Mouse (Mus musculus): ENCODE results near the gene Meioc. TPM values are rescaled to one million over a fixed set of nuclear protein-coding genes. Genes with fewer than 3 reads are reported as not detected.

Meioc gene
- polyA plus RNA-seq, 1 experiment from 2014 or later: 1.2 TPM

Small RNA genes lying within 50 kb of the gene (microRNA-seq; reads per million reads assigned to microRNA genes)
- not detected for gene Gm22920

Other genes starting within 250 kb of the Meioc start
- gene Grn, start 233.4 kb upstream of the Meioc start, polyA plus RNA-seq (2015; fragmentation: Nextera tagmentation; extraction: Ambion mirVana): 220 and 224 TPM in 2 replicates
- 2.8 and 2.9 TPM in 2 replicates for gene Fam171a2, start 216.0 kb upstream of the Meioc start, polyA plus RNA-seq (2015; fragmentation: Nextera tagmentation; extraction: Ambion mirVana)
- 10.5 and 11.3 TPM in 2 replicates for gene Itga2b, start 193.6 kb upstream of the Meioc start, polyA plus RNA-seq (2015; fragmentation: Nextera tagmentation; extraction: Ambion mirVana)
- gene Gpatch8, start 107.3 kb upstream of the Meioc start, polyA plus RNA-seq (2015; fragmentation: Nextera tagmentation; extraction: Ambion mirVana): 36.1 and 39.0 TPM in 2 replicates
- 10.5 and 13.8 TPM in 2 replicates for gene Gm11627, start 84.3 kb upstream of the Meioc start, polyA plus RNA-seq (2015; fragmentation: Nextera tagmentation; extraction: Ambion mirVana)
- gene Fzd2, start 59.3 kb upstream of the Meioc start, polyA plus RNA-seq (2015; fragmentation: Nextera tagmentation; extraction: Ambion mirVana): 19.1 and 22.0 TPM in 2 replicates
- gene Ccdc43, start 34.1 kb downstream of the Meioc start, polyA plus RNA-seq (2015; fragmentation: Nextera tagmentation; extraction: Ambion mirVana): 31.9 and 36.1 TPM in 2 replicates
- 6.7 and 7.3 TPM in 2 replicates for gene Adam11, start 97.7 kb downstream of the Meioc start, polyA plus RNA-seq (2015; fragmentation: Nextera tagmentation; extraction: Ambion mirVana)
- 46.5 and 50.3 TPM in 2 replicates for gene Gjc1, start 156.0 kb downstream of the Meioc start, polyA plus RNA-seq (2015; fragmentation: Nextera tagmentation; extraction: Ambion mirVana)
- gene Higd1b, start 172.1 kb downstream of the Meioc start, polyA plus RNA-seq (2015; fragmentation: Nextera tagmentation; extraction: Ambion mirVana): not detected in 2 replicates
- 119 and 125 TPM in 2 replicates for gene Eftud2, start 217.3 kb downstream of the Meioc start, polyA plus RNA-seq (2015; fragmentation: Nextera tagmentation; extraction: Ambion mirVana)
- 0.71 and 0.88 TPM in 2 replicates for gene Ccdc103, start 217.5 kb downstream of the Meioc start, polyA plus RNA-seq (2015; fragmentation: Nextera tagmentation; extraction: Ambion mirVana)
- gene Fam187a, start 221.5 kb downstream of the Meioc start, polyA plus RNA-seq (2015; fragmentation: Nextera tagmentation; extraction: Ambion mirVana): not detected in 2 replicates
- 0.19 and 0.38 TPM in 2 replicates for gene Gfap, start 237.2 kb downstream of the Meioc start, polyA plus RNA-seq (2015; fragmentation: Nextera tagmentation; extraction: Ambion mirVana)